Mouse (Mus musculus) MEL (cell line): ENCODE data around the gene Unc93b1. TPM values are rescaled to one million over a fixed set of nuclear protein-coding genes. Genes with fewer than 3 reads are reported as not detected.
A peak's percentile ranks its signal among the peaks of the same experiment; 100 is the strongest.

ENCODE experiments used
- DNase-seq: peaks from one replicate; pipeline ENCODE4 v3.0.0; 2011; ENCODE audit warnings: low read depth, low spot score
- H3K27ac ChIP-seq: 2 replicates; pipeline ENCODE4 v1.5.1; 2012; ENCODE audit warnings: low read depth, mild to moderate bottlenecking, control low read depth, low read length, moderate library complexity; ENCODE audit not compliant: control insufficient read depth
- H3K27me3 ChIP-seq, 2 experiments: fragments of 150-350 bp in 1 of 2; sonication (generic) in 1 of 2; 2 replicates each; pipeline ENCODE4 v1.6.1; 2012; ENCODE audit warnings: low read length in 2 of 2, mild to moderate bottlenecking in 2 of 2, improper control_type of control experiment in 1 of 2, moderate library complexity in 1 of 2; ENCODE audit not compliant: insufficient read depth in 2 of 2, control insufficient read depth in 1 of 2
- H3K36me3 ChIP-seq, 2 experiments: 2 replicates each; pipeline ENCODE4 v1.6.1; 2012 to 2014; ENCODE audit warnings: low read length in 2 of 2, improper control_type of control experiment in 1 of 2, inconsistent platforms in 1 of 2, mild to moderate bottlenecking in 1 of 2; ENCODE audit not compliant: insufficient read depth in 2 of 2, control insufficient read depth in 1 of 2
- H3K4me1 ChIP-seq, 2 experiments: fragments of 150-350 bp in 1 of 2; sonication (generic) in 1 of 2; 2 replicates each; pipeline ENCODE4 v1.6.1; 2012; ENCODE audit warnings: low read length in 2 of 2, improper control_type of control experiment in 1 of 2, mild to moderate bottlenecking in 1 of 2; ENCODE audit not compliant: insufficient read depth in 2 of 2, control insufficient read depth in 1 of 2
- H3K4me3 ChIP-seq, 2 experiments: fragments of 150-350 bp in 1 of 2; sonication (generic) in 1 of 2; 2 replicates each; pipeline ENCODE4 v1.5.1; 2012; ENCODE audit warnings: low read depth in 2 of 2, low read length in 2 of 2, mild to moderate bottlenecking in 2 of 2, moderate library complexity in 2 of 2, control low read depth in 1 of 2, improper control_type of control experiment in 1 of 2; ENCODE audit not compliant: control insufficient read depth in 1 of 2, insufficient read depth in 1 of 2
- H3K79me2 ChIP-seq: 2 replicates; pipeline ENCODE4 v1.6.1; 2012; ENCODE audit warnings: mild to moderate bottlenecking, low read length, moderate library complexity; ENCODE audit not compliant: control insufficient read depth, poor library complexity, insufficient read depth
- H3K9ac ChIP-seq: 2 replicates; pipeline ENCODE4 v1.6.1; 2012; ENCODE audit warnings: low read depth, mild to moderate bottlenecking, control low read depth, low read length, moderate library complexity; ENCODE audit not compliant: control insufficient read depth, poor library complexity, severe bottlenecking
- H3K9me3 ChIP-seq: fragments of 150-350 bp; sonication (generic); replicated peaks from 2 replicates; pipeline ENCODE4 v1.6.1; 2012; ENCODE audit warnings: mild to moderate bottlenecking, low read length, improper control_type of control experiment, moderate library complexity; ENCODE audit not compliant: insufficient read depth
- BHLHE40 ChIP-seq: IDR thresholded peaks from 2 replicates; pipeline ENCODE4 v1.6.1; 2012; ENCODE audit warnings: low read depth, mild to moderate bottlenecking, inconsistent platforms, low read length, improper control_type of control experiment, borderline replicate concordance
- CHD2 ChIP-seq: IDR thresholded peaks from 2 replicates; pipeline ENCODE4 v1.6.1; 2011; ENCODE audit warnings: low read length, improper control_type of control experiment
- CTCF ChIP-seq, 3 experiments: IDR thresholded peaks in 2 of 3; conservative IDR thresholded peaks in 1 of 3; 2 replicates each; pipeline ENCODE4 v1.5.1; 2011 to 2012; ENCODE audit warnings: low read length in 3 of 3, low read depth in 2 of 3, mild to moderate bottlenecking in 2 of 3, improper control_type of control experiment in 1 of 3, inconsistent platforms in 1 of 3, mixed read lengths in 1 of 3, moderate library complexity in 1 of 3; ENCODE audit not compliant: control insufficient read depth in 1 of 3, insufficient read depth in 1 of 3, poor library complexity in 1 of 3, severe bottlenecking in 1 of 3
- E2F4 ChIP-seq: IDR thresholded peaks from 2 replicates; pipeline ENCODE4 v1.6.1; 2011; ENCODE audit warnings: low read depth, low read length, improper control_type of control experiment, borderline replicate concordance
- ELF1 ChIP-seq: IDR thresholded peaks from 2 replicates; pipeline ENCODE4 v1.6.1; 2014; ENCODE audit warnings: low read depth, mild to moderate bottlenecking, inconsistent platforms, low read length, improper control_type of control experiment, moderate library complexity
- GABPA ChIP-seq: IDR thresholded peaks from 2 replicates; pipeline ENCODE4 v1.6.1; 2012; ENCODE audit warnings: low read depth, mild to moderate bottlenecking, inconsistent platforms, low read length, improper control_type of control experiment, moderate library complexity
- MAX ChIP-seq: IDR thresholded peaks from 2 replicates; pipeline ENCODE4 v1.6.1; 2011; ENCODE audit warnings: low read length, improper control_type of control experiment
- MEF2A ChIP-seq: IDR thresholded peaks from 2 replicates; pipeline ENCODE4 v1.6.1; 2014; ENCODE audit warnings: low read depth, mild to moderate bottlenecking, inconsistent platforms, low read length, improper control_type of control experiment; ENCODE audit not compliant: poor library complexity, insufficient replicate concordance, severe bottlenecking; ENCODE audit errors: extremely low read depth
- MXI1 ChIP-seq: IDR thresholded peaks from 2 replicates; pipeline ENCODE4 v1.6.1; 2011; ENCODE audit warnings: mild to moderate bottlenecking, low read depth, low read length, improper control_type of control experiment
- MYC ChIP-seq: IDR thresholded peaks from 2 replicates; pipeline ENCODE4 v1.6.1; 2011; ENCODE audit warnings: low read depth, mild to moderate bottlenecking, low read length, improper control_type of control experiment, moderate library complexity
- NELFE ChIP-seq: IDR thresholded peaks from 2 replicates; pipeline ENCODE4 v1.6.1; 2011; ENCODE audit warnings: low read depth, low read length, improper control_type of control experiment
- NRF1 ChIP-seq: IDR thresholded peaks from 2 replicates; pipeline ENCODE4 v1.6.1; 2014; ENCODE audit warnings: low read depth, mild to moderate bottlenecking, inconsistent platforms, low read length, improper control_type of control experiment, moderate library complexity; ENCODE audit not compliant: poor library complexity, insufficient read depth, severe bottlenecking
- POLR2AphosphoS2 ChIP-seq: IDR thresholded peaks from 2 replicates; pipeline ENCODE4 v1.6.1; 2011; ENCODE audit warnings: low read length, improper control_type of control experiment
- POLR2AphosphoS5 ChIP-seq: IDR thresholded peaks from 2 replicates; pipeline ENCODE4 v1.6.1; 2012; ENCODE audit warnings: low read depth, borderline replicate concordance, mild to moderate bottlenecking, inconsistent platforms, low read length, moderate library complexity, mixed read lengths
- RAD21 ChIP-seq: IDR thresholded peaks from 2 replicates; pipeline ENCODE4 v1.6.1; 2011; ENCODE audit warnings: mild to moderate bottlenecking, low read depth, low read length, improper control_type of control experiment
- RCOR1 ChIP-seq: IDR thresholded peaks from 2 replicates; pipeline ENCODE4 v1.6.1; 2012; ENCODE audit warnings: low read depth, mild to moderate bottlenecking, inconsistent platforms, low read length, improper control_type of control experiment
- SMC3 ChIP-seq: IDR thresholded peaks from 2 replicates; pipeline ENCODE4 v1.6.1; 2011; ENCODE audit warnings: low read depth, low read length, improper control_type of control experiment
- TAL1 ChIP-seq: IDR thresholded peaks from 2 replicates; pipeline ENCODE4 v1.6.1; 2012; ENCODE audit warnings: mild to moderate bottlenecking, inconsistent platforms, low read length, moderate library complexity, mixed read lengths
- UBTF ChIP-seq: IDR thresholded peaks from 2 replicates; pipeline ENCODE4 v1.6.1; 2012; ENCODE audit warnings: low read depth, mild to moderate bottlenecking, inconsistent platforms, low read length, improper control_type of control experiment, moderate library complexity, borderline replicate concordance; ENCODE audit not compliant: insufficient read depth
- USF1 ChIP-seq: IDR thresholded peaks from 2 replicates; pipeline ENCODE4 v1.6.1; 2014; ENCODE audit warnings: low read depth, mild to moderate bottlenecking, inconsistent platforms, low read length, improper control_type of control experiment, moderate library complexity
- USF2 ChIP-seq, 2 experiments: IDR thresholded peaks; 2 replicates each; pipeline ENCODE4 v1.6.1; 2011 to 2012; ENCODE audit warnings: improper control_type of control experiment in 2 of 2, low read length in 2 of 2, borderline replicate concordance in 1 of 2, inconsistent platforms in 1 of 2, low read depth in 1 of 2, mild to moderate bottlenecking in 1 of 2; ENCODE audit not compliant: insufficient read depth in 1 of 2
- ZC3H11A ChIP-seq: IDR thresholded peaks from 2 replicates; pipeline ENCODE4 v1.6.1; 2012; ENCODE audit warnings: low read depth, mild to moderate bottlenecking, inconsistent platforms, low read length, improper control_type of control experiment
- ZKSCAN1 ChIP-seq: IDR thresholded peaks from 2 replicates; pipeline ENCODE4 v1.6.1; 2012; ENCODE audit warnings: low read depth, mild to moderate bottlenecking, inconsistent platforms, low read length, improper control_type of control experiment, moderate library complexity
- ZNF384 ChIP-seq: IDR thresholded peaks from 2 replicates; pipeline ENCODE4 v1.6.1; 2012; ENCODE audit warnings: low read depth, mild to moderate bottlenecking, inconsistent platforms, low read length, improper control_type of control experiment
- polyA plus RNA-seq, 2 experiments: library from polyadenylated mRNA; stranded (reverse) in 1 of 2; unstranded in 1 of 2; fragments of >175 nt in 1 of 2; fragments of >200 nt in 1 of 2; gene quantifications; 2 replicates each; pipeline versions ENCODE4 v1.2.1 to v1.2.4; 2012; ENCODE audit warnings: low replicate concordance in 2 of 2, low read depth in 1 of 2; ENCODE audit not compliant: insufficient read length in 2 of 2, insufficient read depth in 1 of 2, missing spikeins in 1 of 2
- total RNA-seq: library from RNA; depleted of rRNA; stranded (reverse); fragments of 300-350 nt; gene quantifications from 2 replicates; pipeline ENCODE4 v1.2.3, GENCODE M21; 2012

Gene Unc93b1
- total and polyA plus RNA-seq, 3 experiments, result 4.7 to 8.2 TPM; not detected in 1

DNA sequence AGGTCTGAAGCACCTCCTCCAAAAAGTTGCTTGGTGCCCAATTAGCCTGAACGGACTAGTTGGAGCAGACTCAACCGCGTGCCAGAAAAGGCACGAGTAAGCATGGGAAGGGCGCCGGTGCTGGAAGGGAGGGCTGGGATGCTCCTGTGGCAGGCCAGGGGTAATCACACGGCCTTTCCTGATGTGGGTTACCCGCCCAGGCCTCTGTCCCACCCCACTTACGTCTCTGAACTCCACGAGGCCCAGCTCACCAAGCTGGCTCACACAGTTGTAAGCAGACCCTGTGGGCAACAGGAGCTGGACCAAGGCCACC, 30.7 kb upstream of the Unc93b1 start:
- no peak overlapping the region for H3K4me3 ChIP-seq
- DNase-seq, result no peak
- H3K79me2 ChIP-seq, result peaks cover 2% of the 10 kb centered on the region; the same call in 1 of the 2 replicates
- H3K9me3 ChIP-seq, result no peaks in the 10 kb centered on the region
- TF ChIP-seq NRF1, result no peak
- TF ChIP-seq POLR2AphosphoS5, result no peak
- no peak for TF ChIP-seq POLR2AphosphoS2
- TF ChIP-seq ELF1, result no peak
- no peak for TF ChIP-seq ZNF384
- TF ChIP-seq ZC3H11A, result no peak
- no peak for TF ChIP-seq MYC
- no peak for TF ChIP-seq SMC3
- TF ChIP-seq USF1, result no peak
- H3K9ac ChIP-seq, result no peak overlapping the region
- no peaks in the 10 kb centered on the region for H3K27me3 ChIP-seq
- peaks cover 0 to 12% of the 10 kb centered on the region in 2 experiments; a peak in 2 of 4 replicates for H3K36me3 ChIP-seq
- H3K27ac ChIP-seq, result no peak overlapping the region
- peaks cover 0 to 22% of the 10 kb centered on the region in 2 experiments; a peak in 2 of 4 replicates for H3K4me1 ChIP-seq

- Histone ChIP-seq H3K36me3 (peaks cover 0 to 12% of the 10 kb centered on the region in 2 experiments; a peak in 2 of 4 replicates), H3K79me2 (peaks cover 2% of the 10 kb centered on the region; the same call in 1 of the 2 replicates), H3K27ac (no peak overlapping the region), H3K27me3 (no peaks in the 10 kb centered on the region), H3K4me3 (peak overlapping the region in 1 of 2 experiments; percentile 94; a peak in 2 of 4 replicates), H3K9ac (peak overlapping the region; percentile 31), H3K4me1 (peaks cover 0 to 22% of the 10 kb centered on the region in 2 experiments; a peak in 2 of 4 replicates), H3K9me3 (no peaks in the 10 kb centered on the region)
- DNase-seq, result peak; percentile 52
- TF ChIP-seq POLR2AphosphoS5, result no peak
- no peak for TF ChIP-seq MXI1
- no peak for TF ChIP-seq ZKSCAN1
- no peak; the same call in 1 of the 2 replicates for TF ChIP-seq TAL1
- TF ChIP-seq RCOR1, result no peak
- TF ChIP-seq ZC3H11A, result no peak
- TF ChIP-seq MYC, result no peak
- no peak for TF ChIP-seq MEF2A
- TF ChIP-seq NELFE, result no peak
- no peak for TF ChIP-seq CTCF (IDR thresholded peaks at IDR 0.05 in 2 of 3, conservative IDR thresholded peaks at IDR 0.05 in 1 of 3; ENCODE audit: control insufficient read depth in 1 of 3, insufficient read depth in 1 of 3, low read depth in 2 of 3, low read length in 3 of 3, poor library complexity in 1 of 3, severe bottlenecking in 1 of 3)
- no peak for TF ChIP-seq E2F4
- no peak for TF ChIP-seq RAD21
- no peak for TF ChIP-seq MAX
- TF ChIP-seq BHLHE40, result no peak
- no peak for TF ChIP-seq CHD2
- no peak for TF ChIP-seq USF2 (IDR thresholded peaks at IDR 0.05; ENCODE audit: borderline replicate concordance in 1 of 2, insufficient read depth in 1 of 2, low read depth in 1 of 2, low read length in 2 of 2)
- TF ChIP-seq GABPA, result no peak
- TF ChIP-seq UBTF, result no peak
Measured at GRCm38 (mm10) chr19:3905261-3905969, 29.6 kb upstream of the Unc93b1 start.
